In the genomic region with DNA sequence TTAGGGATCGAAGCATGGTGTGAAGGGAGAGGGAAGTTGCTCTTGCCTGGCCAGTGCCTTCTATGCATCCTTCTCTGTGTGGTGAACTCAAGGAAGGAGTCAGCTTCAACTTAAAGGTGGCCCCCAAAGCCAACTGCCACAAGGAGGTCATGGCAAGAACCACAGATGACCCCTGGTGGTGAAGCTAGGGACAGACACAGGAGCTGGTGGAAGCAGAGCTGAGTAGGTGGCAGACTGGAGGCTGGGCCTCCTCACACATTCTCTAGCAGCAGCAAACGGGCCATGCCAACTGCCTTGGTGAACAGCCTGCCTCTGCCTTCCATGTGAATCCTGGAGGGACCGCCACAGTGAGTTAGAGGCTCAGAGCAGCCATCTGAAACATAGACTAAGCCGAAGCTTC, we compare ENCODE assay signal across 9 mouse cellular contexts. TPM values are rescaled to one million over a fixed set of nuclear protein-coding genes. Genes with fewer than 3 reads are reported as not detected.
A peak's percentile ranks its signal among the peaks of the same experiment; 100 is the strongest.
DNase-seq lines count a peak whose midpoint lies in the region; ATAC-seq and TF ChIP-seq lines count a peak whose summit lies in the region.
"Had no signal": no experiment of that assay in that cellular context is flagged by ENCODE, and none has a peak within 500 bp of the region (broad histone marks: within the 10 kb centered on the region; RNA-seq: fewer than 3 reads in every experiment).

No protein-coding gene starts in this region.

- peak; percentile 58 for DNase-seq in cerebellum, adult 11 months
- peak; percentile 78 for DNase-seq in NIH3T3 (ENCODE audit: low read depth)
- DNase-seq in cerebellum, postnatal 36 days: peak; percentile 70 to 72
- peak; percentile 45 for DNase-seq in heart, postnatal 0 days (ENCODE audit: low spot score)
- peak; percentile 26 for DNase-seq in layer of hippocampus, adult 9-10 months (ENCODE audit: low spot score)
- DNase-seq in lung, postnatal 4 days: peak; percentile 75 to 77
- DNase-seq in spleen, postnatal 4 days (ENCODE audit: low spot score in 2 of 2): peak; percentile 49 to 71

- peak; percentile 77 for TF ChIP-seq CTCF in heart, postnatal 0 days (IDR thresholded peaks at IDR 0.05; ENCODE audit: low read depth)

- H3K9ac ChIP-seq in heart, postnatal 0 days (replicated peaks; ENCODE audit: low read depth, low read length): no peak overlapping the region
- H3K9ac ChIP-seq: limb, embryonic 13.5 days had no signal

- peaks cover 35% of the 10 kb centered on the region for H3K36me3 ChIP-seq in heart, postnatal 0 days (replicated peaks; ENCODE audit: control insufficient read depth, insufficient read depth, low read length)

- H3K4me2 ChIP-seq in heart, postnatal 0 days (ENCODE audit: low read depth, low read length): no peak overlapping the region
- H3K4me2 ChIP-seq: limb, embryonic 13.5 days had no signal

- no peak overlapping the region for H3K27ac ChIP-seq in heart, postnatal 0 days (ENCODE audit: low read depth)
- H3K27ac ChIP-seq: limb, embryonic 13.5 days had no signal

- H3K9me3 ChIP-seq in heart, postnatal 0 days (replicated peaks; ENCODE audit: control insufficient read depth, low read length): 0 out of 2 replicates have a peak, but pooled peaks cover 3% of the 10 kb centered on the region

- H3K27me3 ChIP-seq in heart, postnatal 0 days (ENCODE audit: control insufficient read depth, insufficient read depth, low read length): no peaks in the 10 kb centered on the region
- H3K27me3 ChIP-seq: limb, embryonic 13.5 days had no signal

- WGBS in heart, postnatal 0 days: 66% methylated on average over 4 of the region's 4 CpGs

- no peak overlapping the region for H3K4me3 ChIP-seq in heart, postnatal 0 days (ENCODE audit: low read depth, low read length)
- H3K4me3 ChIP-seq: limb, embryonic 13.5 days had no signal

- no peak for ATAC-seq in cerebellum, adult (ENCODE audit: insufficient number of reproducible peaks, low FRiP score, low TSS enrichment)
- ATAC-seq in heart, postnatal 0 days (ENCODE audit: insufficient read depth, low read depth): peak; percentile 49; the same call in 1 of the 2 replicates

- H3K4me1 ChIP-seq in heart, postnatal 0 days (ENCODE audit: control insufficient read depth, insufficient read depth): peaks cover 3% of the 10 kb centered on the region; the same call in 1 of the 2 replicates
- H3K4me1 ChIP-seq: limb, embryonic 13.5 days had no signal

- no peak for TF ChIP-seq EP300 in heart, postnatal 0 days (IDR thresholded peaks at IDR 0.05; ENCODE audit: low read depth)

RNA-seq across cellular contexts. Expression of a gene that starts 23.6 kb away (rescaled TPM):
- 2.3 and 3.6 TPM in 2 replicates for total RNA-seq in heart, postnatal 0 days (2014; rRNA removed; ENCODE audit: low replicate concordance)
- polyA plus RNA-seq in heart, postnatal 0 days (2015; fragmentation: Nextera tagmentation; extraction: Ambion mirVana): 2.5 and 2.7 TPM in 2 replicates

Comparison
In these comparisons a context has a peak if more than half of its experiments do, and no peak if none do; other contexts are left out.
1. DNase-seq: peak in every context shown above with its lines; median percentile 78 in NIH3T3; 76 in lung, postnatal 4 days; 71 in cerebellum, postnatal 36 days; 60 in spleen, postnatal 4 days; 58 in cerebellum, adult 11 months; 45 in heart, postnatal 0 days; 26 in layer of hippocampus, adult 9-10 months.